Comparison of ENCODE assay signal across 8 mouse cellular contexts in the genomic region with DNA sequence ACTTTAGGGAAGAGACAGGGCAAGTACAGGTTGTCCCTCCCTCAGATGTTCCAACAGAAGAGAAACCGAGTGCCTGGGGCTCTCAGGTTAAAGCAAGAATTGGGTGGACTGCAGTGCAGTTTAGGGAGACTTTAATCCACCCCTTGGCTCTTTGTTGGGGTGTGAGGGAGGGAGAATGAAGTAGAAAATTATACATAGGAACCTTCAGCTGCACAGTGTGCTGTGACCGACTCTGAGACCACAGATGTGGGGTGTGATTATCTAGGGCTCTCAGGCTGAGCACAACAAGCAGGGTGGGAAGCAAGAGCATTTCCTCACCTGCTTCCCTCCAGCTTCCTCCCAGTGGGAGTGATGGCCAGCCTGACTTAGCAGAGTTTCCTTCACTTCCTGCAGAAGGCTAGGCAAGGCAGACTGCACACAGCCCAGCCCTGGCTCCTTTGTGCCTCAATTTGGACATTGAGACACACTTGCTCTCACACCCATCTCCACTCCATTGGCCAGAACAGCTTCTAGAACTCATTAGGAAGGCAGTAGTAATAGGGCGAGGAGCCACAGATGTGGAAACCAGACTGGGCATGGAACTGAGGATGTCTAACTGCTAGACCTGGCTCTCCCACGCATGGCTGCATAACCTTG. TPM values are rescaled to one million over a fixed set of nuclear protein-coding genes. Genes with fewer than 3 reads are reported as not detected.
A peak's percentile ranks its signal among the peaks of the same experiment; 100 is the strongest.
DNase-seq lines count a peak whose midpoint lies in the region; ATAC-seq and TF ChIP-seq lines count a peak whose summit lies in the region.

No protein-coding gene starts in this region.

- no peak overlapping the region for H3K9ac ChIP-seq in intestine, embryonic 15.5 days
- H3K9ac ChIP-seq in intestine, postnatal 0 days (ENCODE audit: low read depth, low read length): no peak overlapping the region
- no peak overlapping the region for H3K9ac ChIP-seq in embryonic facial prominence, embryonic 15.5 days
- no peak overlapping the region for H3K9ac ChIP-seq in hindbrain, embryonic 15.5 days
- no peak overlapping the region for H3K9ac ChIP-seq in midbrain, embryonic 13.5 days (replicated peaks)

- H3K4me3 ChIP-seq in intestine, embryonic 15.5 days (replicated peaks): no peak overlapping the region
- no peak overlapping the region for H3K4me3 ChIP-seq in intestine, postnatal 0 days (ENCODE audit: low read depth, low read length)
- no peak overlapping the region for H3K4me3 ChIP-seq in embryonic facial prominence, embryonic 15.5 days (replicated peaks)
- no peak overlapping the region for H3K4me3 ChIP-seq in hindbrain, embryonic 15.5 days
- no peak overlapping the region for H3K4me3 ChIP-seq in midbrain, embryonic 13.5 days (replicated peaks)

- no peak for ATAC-seq in intestine, embryonic 15.5 days
- ATAC-seq in intestine, postnatal 0 days: no peak
- ATAC-seq in embryonic facial prominence, embryonic 15.5 days (ENCODE audit: insufficient number of reproducible peaks, low FRiP score, low TSS enrichment, low read depth): no peak
- ATAC-seq in hindbrain, embryonic 15.5 days (ENCODE audit: low FRiP score, low read depth): no peak
- ATAC-seq in midbrain, embryonic 13.5 days: no peak

- H3K36me3 ChIP-seq in intestine, embryonic 15.5 days: no peaks in the 10 kb centered on the region
- H3K36me3 ChIP-seq in intestine, postnatal 0 days (ENCODE audit: control insufficient read depth, insufficient read depth): no peaks in the 10 kb centered on the region
- 0 out of 2 replicates have a peak, but pooled peaks cover 3% of the 10 kb centered on the region for H3K36me3 ChIP-seq in embryonic facial prominence, embryonic 15.5 days
- H3K36me3 ChIP-seq in hindbrain, embryonic 15.5 days: no peaks in the 10 kb centered on the region
- peaks cover 6% of the 10 kb centered on the region for H3K36me3 ChIP-seq in midbrain, embryonic 13.5 days

- TF ChIP-seq CTCF in intestine, postnatal 0 days (IDR thresholded peaks at IDR 0.05; ENCODE audit: low read depth): no peak

- no peaks in the 10 kb centered on the region for H3K27me3 ChIP-seq in intestine, embryonic 15.5 days (replicated peaks)
- H3K27me3 ChIP-seq in intestine, postnatal 0 days (replicated peaks; ENCODE audit: control insufficient read depth, insufficient read depth, low read length): no peaks in the 10 kb centered on the region
- H3K27me3 ChIP-seq in embryonic facial prominence, embryonic 15.5 days: no peaks in the 10 kb centered on the region
- H3K27me3 ChIP-seq in hindbrain, embryonic 15.5 days: no peaks in the 10 kb centered on the region
- no peaks in the 10 kb centered on the region for H3K27me3 ChIP-seq in midbrain, embryonic 13.5 days

- no peak overlapping the region for H3K4me2 ChIP-seq in intestine, embryonic 15.5 days (replicated peaks)
- no peak overlapping the region for H3K4me2 ChIP-seq in intestine, postnatal 0 days (replicated peaks; ENCODE audit: low read depth)
- no peak overlapping the region for H3K4me2 ChIP-seq in embryonic facial prominence, embryonic 15.5 days (replicated peaks)
- H3K4me2 ChIP-seq in hindbrain, embryonic 15.5 days: no peak overlapping the region
- H3K4me2 ChIP-seq in midbrain, embryonic 13.5 days (replicated peaks): no peak overlapping the region

- DNase-seq in frontal cortex, postnatal 10 days (ENCODE audit: low spot score in 2 of 2): no peak
- DNase-seq in right cerebral cortex, postnatal 4 days: no peak
- DNase-seq in thymus, postnatal 25 days: no peak

- H3K27ac ChIP-seq in intestine, embryonic 15.5 days: peak overlapping the region; percentile 70
- H3K27ac ChIP-seq in intestine, postnatal 0 days (ENCODE audit: low read depth, low read length): no peak overlapping the region; the same call in 1 of the 2 replicates
- peak overlapping the region; percentile 92 for H3K27ac ChIP-seq in embryonic facial prominence, embryonic 15.5 days (replicated peaks)
- H3K27ac ChIP-seq in hindbrain, embryonic 15.5 days (replicated peaks): peak overlapping the region; percentile 70; the same call in 1 of the 2 replicates
- H3K27ac ChIP-seq in midbrain, embryonic 13.5 days: peak overlapping the region; percentile 81

- no peaks in the 10 kb centered on the region for H3K9me3 ChIP-seq in intestine, embryonic 15.5 days
- H3K9me3 ChIP-seq in intestine, postnatal 0 days (ENCODE audit: control insufficient read depth): no peaks in the 10 kb centered on the region
- no peaks in the 10 kb centered on the region for H3K9me3 ChIP-seq in embryonic facial prominence, embryonic 15.5 days (replicated peaks)
- no peaks in the 10 kb centered on the region for H3K9me3 ChIP-seq in hindbrain, embryonic 15.5 days
- no peaks in the 10 kb centered on the region for H3K9me3 ChIP-seq in midbrain, embryonic 13.5 days

- peaks cover 20% of the 10 kb centered on the region for H3K4me1 ChIP-seq in intestine, embryonic 15.5 days (replicated peaks)
- peaks cover 3% of the 10 kb centered on the region; the same call in 1 of the 2 replicates for H3K4me1 ChIP-seq in intestine, postnatal 0 days (replicated peaks; ENCODE audit: control insufficient read depth, insufficient read depth, low read length)
- H3K4me1 ChIP-seq in embryonic facial prominence, embryonic 15.5 days: peaks cover 54% of the 10 kb centered on the region
- peaks cover 29% of the 10 kb centered on the region for H3K4me1 ChIP-seq in hindbrain, embryonic 15.5 days (replicated peaks)
- H3K4me1 ChIP-seq in midbrain, embryonic 13.5 days (replicated peaks): peaks cover 41% of the 10 kb centered on the region

- 69% methylated on average over 4 of the region's 4 CpGs for WGBS in intestine, embryonic 15.5 days
- WGBS in intestine, postnatal 0 days: 56% methylated on average over 4 of the region's 4 CpGs
- 58% methylated on average over 4 of the region's 4 CpGs for WGBS in embryonic facial prominence, embryonic 15.5 days
- WGBS in hindbrain, embryonic 15.5 days: 77% methylated on average over 4 of the region's 4 CpGs
- WGBS in midbrain, embryonic 13.5 days: 79% methylated on average over 4 of the region's 4 CpGs

RNA-seq across cellular contexts. Expression of a gene that starts 25.7 kb away (rescaled TPM):
- 54.9 and 64.3 TPM in 2 replicates for polyA plus RNA-seq in intestine, embryonic 15.5 days (2015; fragmentation: Nextera tagmentation; extraction: Ambion mirVana)
- polyA plus RNA-seq in intestine, postnatal 0 days (2015; fragmentation: Nextera tagmentation; extraction: Ambion mirVana): 47.4 and 49.1 TPM in 2 replicates
- 56.6 and 63.9 TPM in 2 replicates for polyA plus RNA-seq in embryonic facial prominence, embryonic 15.5 days (2015; fragmentation: Nextera tagmentation; extraction: Ambion mirVana)
- 11.1 and 11.5 TPM in 2 replicates for polyA plus RNA-seq in hindbrain, embryonic 15.5 days (2015; fragmentation: Nextera tagmentation; extraction: Ambion mirVana)
- 6.3 and 7.1 TPM in 2 replicates for polyA plus RNA-seq in midbrain, embryonic 13.5 days (2015; fragmentation: Nextera tagmentation; extraction: Ambion mirVana)

RNA-seq across cellular contexts. Expression of a gene that starts 30.7 kb away (rescaled TPM):
- polyA plus RNA-seq in intestine, embryonic 15.5 days (2015; fragmentation: Nextera tagmentation; extraction: Ambion mirVana): 0.39 and 0.53 TPM in 2 replicates
- polyA plus RNA-seq in intestine, postnatal 0 days (2015; fragmentation: Nextera tagmentation; extraction: Ambion mirVana): 0.25 and 0.33 TPM in 2 replicates
- 2.5 and 2.8 TPM in 2 replicates for polyA plus RNA-seq in embryonic facial prominence, embryonic 15.5 days (2015; fragmentation: Nextera tagmentation; extraction: Ambion mirVana)
- 1.1 and 2.4 TPM in 2 replicates for polyA plus RNA-seq in hindbrain, embryonic 15.5 days (2015; fragmentation: Nextera tagmentation; extraction: Ambion mirVana)
- 0.41 and 0.62 TPM in 2 replicates for polyA plus RNA-seq in midbrain, embryonic 13.5 days (2015; fragmentation: Nextera tagmentation; extraction: Ambion mirVana)

RNA-seq across cellular contexts. Expression of a gene that starts 43.8 kb away (rescaled TPM):
- 6.4 and 6.7 TPM in 2 replicates for polyA plus RNA-seq in intestine, embryonic 15.5 days (2015; fragmentation: Nextera tagmentation; extraction: Ambion mirVana)
- polyA plus RNA-seq in intestine, postnatal 0 days (2015; fragmentation: Nextera tagmentation; extraction: Ambion mirVana): 3.8 and 4.3 TPM in 2 replicates
- 3.7 and 4.7 TPM in 2 replicates for polyA plus RNA-seq in embryonic facial prominence, embryonic 15.5 days (2015; fragmentation: Nextera tagmentation; extraction: Ambion mirVana)
- 2.9 and 3.4 TPM in 2 replicates for polyA plus RNA-seq in hindbrain, embryonic 15.5 days (2015; fragmentation: Nextera tagmentation; extraction: Ambion mirVana)
- 0.94 and 2.9 TPM in 2 replicates for polyA plus RNA-seq in midbrain, embryonic 13.5 days (2015; fragmentation: Nextera tagmentation; extraction: Ambion mirVana)

RNA-seq across cellular contexts. Expression of a gene that starts 46.4 kb away (rescaled TPM):
- 120 and 127 TPM in 2 replicates for polyA plus RNA-seq in intestine, embryonic 15.5 days (2015; fragmentation: Nextera tagmentation; extraction: Ambion mirVana)
- polyA plus RNA-seq in intestine, postnatal 0 days (2015; fragmentation: Nextera tagmentation; extraction: Ambion mirVana): 103 and 107 TPM in 2 replicates
- 120 and 130 TPM in 2 replicates for polyA plus RNA-seq in embryonic facial prominence, embryonic 15.5 days (2015; fragmentation: Nextera tagmentation; extraction: Ambion mirVana)
- 137 and 144 TPM in 2 replicates for polyA plus RNA-seq in hindbrain, embryonic 15.5 days (2015; fragmentation: Nextera tagmentation; extraction: Ambion mirVana)
- 81.5 and 92.2 TPM in 2 replicates for polyA plus RNA-seq in midbrain, embryonic 13.5 days (2015; fragmentation: Nextera tagmentation; extraction: Ambion mirVana)

RNA-seq across cellular contexts. Expression of a gene that starts 46.6 kb away (rescaled TPM):
- polyA plus RNA-seq in intestine, embryonic 15.5 days (2015; fragmentation: Nextera tagmentation; extraction: Ambion mirVana): 225 and 244 TPM in 2 replicates
- polyA plus RNA-seq in intestine, postnatal 0 days (2015; fragmentation: Nextera tagmentation; extraction: Ambion mirVana): 130 and 136 TPM in 2 replicates
- polyA plus RNA-seq in embryonic facial prominence, embryonic 15.5 days (2015; fragmentation: Nextera tagmentation; extraction: Ambion mirVana): 247 and 256 TPM in 2 replicates
- polyA plus RNA-seq in hindbrain, embryonic 15.5 days (2015; fragmentation: Nextera tagmentation; extraction: Ambion mirVana): 212 and 217 TPM in 2 replicates
- polyA plus RNA-seq in midbrain, embryonic 13.5 days (2015; fragmentation: Nextera tagmentation; extraction: Ambion mirVana): 198 and 203 TPM in 2 replicates
